In the genomic region with DNA sequence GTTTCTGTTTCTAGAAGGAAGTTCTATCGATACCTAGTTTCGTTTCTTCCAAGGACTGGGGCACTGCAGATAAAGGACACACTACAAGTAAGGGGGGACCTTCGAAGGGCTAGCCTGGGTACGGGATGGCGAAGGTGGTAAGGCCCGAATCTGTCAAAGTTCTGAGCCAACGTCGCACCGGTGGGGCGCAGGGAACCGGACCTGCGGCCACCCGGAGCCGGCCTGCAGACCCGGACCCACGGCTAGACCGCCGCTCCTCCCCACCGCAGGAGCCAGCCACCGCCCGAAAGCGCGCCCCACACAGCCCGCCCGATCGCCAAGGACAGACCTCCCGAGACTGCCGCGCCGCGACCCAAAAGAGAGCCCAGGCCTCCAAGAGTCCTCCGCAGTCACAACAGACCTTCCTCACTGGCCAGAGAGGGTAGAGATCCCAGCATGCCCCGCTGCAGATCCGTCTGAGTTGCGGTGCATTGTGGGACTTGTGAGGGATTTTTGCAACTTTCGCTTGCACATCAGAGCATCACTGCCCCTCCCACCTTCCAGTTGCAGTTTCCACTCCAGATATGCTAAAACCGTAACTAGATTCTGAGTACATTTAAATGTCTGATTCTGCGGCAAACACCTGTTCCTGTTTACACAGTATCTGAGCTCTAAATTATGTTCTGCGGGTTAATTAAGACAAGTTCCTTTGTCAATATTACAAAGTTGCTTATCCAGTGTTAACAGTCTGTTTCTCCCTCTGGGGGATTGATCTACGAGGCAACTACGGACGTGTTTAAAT, we compare ENCODE assay signal across 1 mouse cellular context.
A peak's percentile ranks its signal among the peaks of the same experiment; 100 is the strongest.
TF ChIP-seq lines count a peak whose summit lies in the region.

A gene (minus strand): TSS at position 467 of the 781 bp plus-strand sequence.

TF ChIP-seq in MEL, 35 proteins besides CTCF, POLR2A, EP300 and RAD21 (continued from another document):
- TF ChIP-seq MXI1 (IDR thresholded peaks at IDR 0.05; ENCODE audit: low read depth, low read length) (peak; percentile 90), MAZ (IDR thresholded peaks at IDR 0.05; ENCODE audit: low read depth, low read length) (peak; percentile 39; the same call in 1 of the 2 replicates)
